Mouse (Mus musculus) embryo, embryonic 11.5 days (tissue): ENCODE measurements around the gene Fgf2.

Experiments used
- DNase-seq: peaks from one replicate; pipeline ENCODE4 v3.0.0-alpha.2; 2012; ENCODE audit warnings: low read depth, low spot score

Gene Fgf2

GRCm38 (mm10) chr3:37414413-37414960 lies 66.3 kb downstream of the Fgf2 start:
- DNase-seq: peak; percentile 69

- no peak for DNase-seq
Measured at GRCm38 (mm10) chr3:37418341-37418740, 70.2 kb downstream of the Fgf2 start.

- no peak for DNase-seq
Measured at GRCm38 (mm10) chr3:37418961-37419457, 70.9 kb downstream of the Fgf2 start.

GRCm38 (mm10) chr3:37419458-37419991 lies 71.4 kb downstream of the Fgf2 start, which contains the start of gene Spata5:
Gene Spata5 (plus strand): TSS chr3:37419896.
- DNase-seq: peak; percentile 100

GRCm38 (mm10) chr3:37420072-37420471 lies 71.9 kb downstream of the Fgf2 start, which contains the start of gene Nudt6:
Gene Nudt6 (minus strand): TSS chr3:37420211.
- DNase-seq: peak; percentile 96

GRCm38 (mm10) chr3:37420641-37421040 lies 72.5 kb downstream of the Fgf2 start:
- no peak for DNase-seq

GRCm38 (mm10) chr3:37421179-37421578 lies 73.0 kb downstream of the Fgf2 start:
- DNase-seq: no peak

GRCm38 (mm10) chr3:37426069-37426468 lies 77.9 kb downstream of the Fgf2 start:
- no peak for DNase-seq

GRCm38 (mm10) chr3:37430359-37430758 lies 82.2 kb downstream of the Fgf2 start:
- no peak for DNase-seq

- no peak for DNase-seq
Measured at GRCm38 (mm10) chr3:37439770-37440169, 91.6 kb downstream of the Fgf2 start.

- DNase-seq: no peak
Measured at GRCm38 (mm10) chr3:37443409-37443808, 95.3 kb downstream of the Fgf2 start.

GRCm38 (mm10) chr3:37455992-37456391 lies 107.8 kb downstream of the Fgf2 start:
- no peak for DNase-seq
